Mouse (Mus musculus): ENCODE data around the gene Fubp1. TPM values are rescaled to one million over a fixed set of nuclear protein-coding genes. Genes with fewer than 3 reads are reported as not detected.

Fubp1 gene
- total RNA-seq, 2 experiments from 2014 or later: 158 to 202 TPM

GRCm38 (mm10) chr3:152231333-152232100 is 21.3 kb downstream of the Fubp1 start:
- no peak for DNase-seq (ENCODE audit: low spot score in 2 of 2)

GRCm38 (mm10) chr3:152235238-152235637 is 25.0 kb downstream of the Fubp1 start:
- DNase-seq (ENCODE audit: low spot score in 2 of 2): no peak

DNA sequence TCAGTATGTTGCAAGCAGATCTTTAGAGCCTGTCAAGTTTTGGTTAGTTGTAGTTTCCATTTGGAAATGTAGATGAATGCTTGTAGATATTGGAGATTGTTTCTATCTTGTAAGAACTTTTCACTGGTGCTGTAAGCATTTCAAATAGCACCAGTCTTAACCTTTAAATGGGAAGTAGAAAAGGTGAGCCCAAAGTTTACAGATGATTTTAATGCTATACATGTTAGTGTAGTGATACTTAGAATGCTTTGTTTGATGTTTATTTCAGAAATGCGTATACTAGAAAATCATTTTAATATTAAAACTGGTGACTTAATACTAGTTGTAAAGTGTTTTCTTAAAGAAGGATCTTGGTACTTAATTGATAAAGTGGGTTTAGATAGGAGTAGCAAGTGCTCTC is 25.6 kb downstream of the Fubp1 start:
- no peak for DNase-seq (ENCODE audit: low spot score in 2 of 2)

DNA sequence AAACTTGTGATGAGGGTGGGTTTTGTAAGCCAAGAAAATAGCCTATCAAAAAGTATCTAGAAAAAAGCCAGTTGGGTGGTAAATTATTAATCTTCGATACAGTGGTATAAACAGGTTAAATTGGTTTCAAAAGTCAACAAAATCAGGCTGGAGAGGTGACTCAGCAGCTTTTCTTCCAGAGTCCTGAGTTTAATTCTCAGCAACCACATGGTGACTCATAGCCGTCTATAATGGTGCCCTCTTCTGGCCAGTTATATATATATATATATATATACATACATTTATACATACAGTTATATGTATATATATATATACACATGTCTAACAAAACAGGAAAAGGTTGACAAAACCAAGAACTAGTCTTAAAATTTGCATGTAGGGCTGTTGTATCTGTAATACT is 28.6 kb downstream of the Fubp1 start:
- no peak for DNase-seq (ENCODE audit: low spot score in 2 of 2)

GRCm38 (mm10) chr3:152239592-152239991 is 29.4 kb downstream of the Fubp1 start:
- no peak for DNase-seq (ENCODE audit: low spot score in 2 of 2)

DNA sequence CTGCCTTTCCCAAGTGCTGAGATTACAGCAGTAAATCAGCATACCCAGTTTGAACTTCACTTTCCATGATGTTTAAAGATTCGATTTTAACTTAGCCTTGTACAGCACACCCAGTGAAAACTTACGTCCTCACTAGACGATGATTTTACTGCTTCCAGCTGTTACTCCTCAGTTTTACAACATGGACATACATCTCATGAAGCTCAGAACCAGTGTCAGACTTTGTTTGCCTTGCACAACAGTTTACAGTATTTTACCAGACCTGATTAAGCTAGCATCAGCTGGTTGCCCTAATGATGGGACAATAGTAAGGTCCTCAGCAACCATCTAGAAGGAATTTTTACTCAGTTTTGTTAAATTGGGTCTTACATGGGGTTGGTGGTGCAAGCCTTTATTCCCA is 30.9 kb downstream of the Fubp1 start:
- no peak for DNase-seq (ENCODE audit: low spot score in 2 of 2)

DNA sequence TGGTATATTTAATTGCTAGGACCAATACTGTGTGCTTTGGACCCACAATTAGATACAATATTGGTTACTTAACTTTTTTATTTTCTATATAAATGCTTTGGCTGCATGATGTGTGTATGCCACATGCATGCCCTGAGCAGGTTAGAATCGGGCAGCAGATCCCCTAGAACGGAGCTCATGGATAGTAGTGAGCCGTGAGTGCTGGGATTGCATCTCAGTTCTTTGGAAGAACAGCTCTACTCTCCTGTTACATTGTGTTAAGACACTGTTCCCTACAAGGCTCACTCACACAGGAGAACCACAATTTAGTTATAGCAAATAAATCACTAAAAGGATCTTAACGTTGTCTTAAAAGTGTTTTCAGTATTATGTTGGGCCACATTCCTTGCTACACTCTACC is 33.1 kb downstream of the Fubp1 start:
- DNase-seq (ENCODE audit: low spot score in 2 of 2): no peak

DNA sequence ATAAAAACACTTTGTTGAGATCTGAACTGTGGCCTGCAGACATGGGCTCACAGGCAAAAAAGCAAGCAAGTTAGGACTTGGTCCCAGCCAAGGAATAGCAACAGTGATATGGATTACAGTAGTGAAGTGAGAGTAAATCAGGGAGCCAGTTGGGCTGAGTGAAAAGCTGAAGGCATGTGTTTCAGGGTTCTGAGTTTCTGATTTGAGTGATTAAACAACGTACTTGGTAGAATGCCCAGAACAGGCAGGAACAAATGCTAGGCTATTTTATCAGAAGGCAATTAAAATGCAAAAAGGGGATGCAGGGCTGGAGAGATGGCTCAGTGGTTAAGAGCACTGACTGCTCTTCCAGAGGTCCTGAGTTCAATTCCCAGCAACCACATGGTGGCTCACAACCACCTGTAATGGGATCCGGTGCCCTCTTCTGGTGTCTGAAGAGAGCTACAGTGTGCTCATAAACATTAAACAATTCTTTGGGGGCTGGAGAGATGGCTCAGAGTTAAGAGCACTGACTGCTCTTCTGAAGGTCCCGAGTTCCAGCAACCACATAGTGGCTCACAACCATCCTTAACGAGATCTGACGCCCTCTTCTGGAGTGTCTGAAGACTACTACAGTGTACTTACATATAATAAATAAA is 35.2 kb downstream of the Fubp1 start:
- no peak for DNase-seq (ENCODE audit: low spot score in 2 of 2)

DNA sequence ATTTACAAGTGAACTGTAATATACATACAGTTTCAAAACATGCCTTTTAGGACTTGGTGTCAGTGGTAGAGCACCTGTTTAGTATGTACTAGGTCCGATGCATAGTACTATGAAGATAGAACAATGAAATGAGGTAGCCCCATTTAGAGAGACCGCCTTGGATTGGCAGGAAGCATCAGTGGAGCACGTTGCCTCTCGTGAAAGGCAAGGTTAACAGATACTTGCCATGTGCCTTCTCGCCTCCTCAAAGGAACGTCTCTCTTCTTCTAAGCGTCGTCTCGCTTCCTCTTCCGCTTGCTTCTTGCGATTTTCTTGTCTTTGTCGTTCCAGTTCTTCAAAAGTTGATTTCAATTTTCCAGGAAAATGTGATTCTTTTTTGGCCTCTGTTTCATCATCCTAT is 37.5 kb downstream of the Fubp1 start:
- no peak for DNase-seq (ENCODE audit: low spot score in 2 of 2)

- no peak for DNase-seq (ENCODE audit: low spot score in 2 of 2)
These were observed 40.3 kb downstream of the Fubp1 start for GRCm38 (mm10) chr3:152250487-152250886.

- DNase-seq (ENCODE audit: low spot score in 2 of 2): no peak
These were observed 47.3 kb downstream of the Fubp1 start for GRCm38 (mm10) chr3:152257528-152257927.

- DNase-seq (ENCODE audit: low spot score in 2 of 2): peak; percentile 45 to 66
These were observed 49.2 kb downstream of the Fubp1 start for GRCm38 (mm10) chr3:152259409-152259808.

DNA sequence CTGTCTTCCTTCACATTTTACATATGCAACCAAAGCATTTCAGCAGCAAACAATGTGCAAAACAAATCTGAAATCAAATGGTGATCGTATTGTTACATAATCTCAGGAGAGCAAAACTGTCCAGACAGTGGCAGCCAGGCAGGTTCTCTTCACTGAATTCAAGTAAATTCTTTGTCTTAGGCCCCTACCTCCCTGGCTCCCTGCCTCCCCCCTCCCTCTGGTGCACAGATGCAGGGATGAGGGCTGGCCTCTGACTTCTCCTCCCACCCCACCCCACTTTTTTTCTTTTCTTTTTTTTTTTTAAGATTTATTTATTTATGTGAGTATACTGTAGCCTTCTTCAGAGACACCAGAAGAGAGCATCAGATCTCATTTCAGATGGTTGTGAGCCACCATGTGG is 50.1 kb downstream of the Fubp1 start:
- DNase-seq (ENCODE audit: low spot score in 2 of 2): no peak

- no peak for DNase-seq (ENCODE audit: low spot score in 2 of 2)
These were observed 51.2 kb downstream of the Fubp1 start for GRCm38 (mm10) chr3:152261436-152261835.

DNA sequence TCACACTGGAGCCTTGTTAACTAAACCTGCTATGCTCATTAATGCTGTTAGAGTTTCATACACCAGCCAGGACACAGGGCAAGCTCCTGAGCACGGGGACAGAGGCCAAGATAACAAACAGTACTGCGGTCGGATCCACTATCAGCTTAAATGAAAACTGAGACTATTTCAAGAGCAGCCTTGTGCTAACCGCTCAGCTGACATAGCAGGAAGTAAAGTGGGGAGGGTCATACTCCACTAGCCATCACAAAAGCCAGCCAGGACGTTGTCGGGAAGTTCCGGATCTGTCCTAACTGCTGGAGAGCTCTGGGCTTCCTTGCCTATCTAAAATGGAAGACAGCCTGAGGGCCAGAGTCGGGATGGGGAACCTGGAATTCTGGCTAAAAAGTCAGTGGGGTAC is 51.7 kb downstream of the Fubp1 start:
- DNase-seq (ENCODE audit: low spot score in 2 of 2): no peak

DNA sequence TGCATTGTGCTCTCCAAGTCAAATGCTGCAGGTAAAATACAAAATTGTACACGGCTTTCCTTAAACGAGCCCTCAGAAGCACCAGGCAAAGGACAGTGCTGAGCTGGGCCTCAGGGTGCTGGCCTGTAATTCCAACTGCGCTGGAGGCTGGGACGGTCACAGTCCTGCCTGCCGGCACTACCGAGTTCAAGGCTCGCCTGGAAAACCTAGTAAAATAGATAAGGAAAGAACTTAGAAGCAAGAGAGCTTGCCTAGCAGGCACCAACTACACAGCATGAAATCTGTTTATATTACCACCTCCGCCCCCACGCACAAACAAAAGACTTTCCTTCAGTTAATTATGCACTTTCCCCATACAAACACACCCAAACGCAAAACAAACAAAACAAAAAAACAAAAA is 54.2 kb downstream of the Fubp1 start:
- no peak for DNase-seq (ENCODE audit: low spot score in 2 of 2)

DNA sequence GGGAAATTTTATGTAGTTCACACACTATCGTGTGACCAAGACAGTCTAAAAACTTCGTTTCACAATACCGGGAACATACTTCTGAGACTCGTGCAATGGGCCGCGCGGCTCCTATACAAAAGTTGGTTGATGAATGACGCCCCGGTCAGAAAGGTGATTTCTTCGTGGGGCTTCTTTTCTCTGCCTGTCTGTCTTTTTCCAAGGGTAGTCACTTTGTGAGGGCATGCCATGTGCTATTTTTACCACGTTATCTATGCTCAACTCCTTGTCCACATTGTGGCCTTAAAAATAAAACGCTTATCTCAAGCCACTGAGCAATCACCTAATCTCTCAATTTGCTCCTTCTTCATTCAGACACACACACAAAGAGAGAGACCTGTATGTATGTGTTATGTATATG is 54.6 kb downstream of the Fubp1 start:
- DNase-seq (ENCODE audit: low spot score in 2 of 2): no peak

DNA sequence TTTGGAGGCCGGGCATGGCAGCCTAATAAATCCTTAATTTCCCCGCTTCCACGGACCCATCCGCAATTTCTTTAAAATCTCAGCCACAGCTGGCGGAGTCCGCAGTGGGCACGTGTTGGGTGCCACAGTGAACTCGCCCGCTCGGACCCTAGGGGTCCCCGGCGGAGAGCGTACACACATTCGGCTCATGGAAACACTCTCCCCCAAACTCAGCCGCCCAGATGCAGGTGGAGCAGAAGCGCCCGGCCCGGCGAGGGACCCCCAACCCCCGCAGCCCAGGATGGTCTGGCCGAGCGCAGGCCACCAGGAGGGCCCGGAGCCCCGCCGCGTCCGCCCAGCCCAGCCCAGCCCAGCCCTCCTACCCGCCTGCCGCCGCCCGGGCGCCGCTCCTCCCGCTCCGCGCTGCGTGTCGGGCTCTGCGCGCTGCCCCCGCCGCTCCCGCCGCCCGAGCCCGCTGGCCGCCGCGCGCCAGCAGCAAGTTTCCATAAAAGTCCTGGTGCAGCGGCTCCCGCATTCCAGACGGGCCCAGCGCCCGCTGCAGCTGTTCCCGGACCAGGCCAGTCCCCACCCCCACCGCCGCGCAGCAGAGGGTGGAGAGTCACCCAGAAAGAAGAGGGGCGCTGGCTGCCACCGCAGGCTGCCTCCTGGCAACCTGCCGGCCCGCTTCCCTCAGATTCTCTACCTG is 55.3 kb downstream of the Fubp1 start:
- peak; percentile 16 to 18 for DNase-seq (ENCODE audit: low spot score in 2 of 2)

GRCm38 (mm10) chr3:152266036-152266421 is 55.8 kb downstream of the Fubp1 start, which contains the start of gene Nexn:
Gene Nexn, minus strand, starts transcription at chr3:152266350.
- no peak for DNase-seq (ENCODE audit: low spot score in 2 of 2)

GRCm38 (mm10) chr3:152268099-152268498 is 57.9 kb downstream of the Fubp1 start:
- DNase-seq (ENCODE audit: low spot score in 2 of 2): no peak

- DNase-seq (ENCODE audit: low spot score in 2 of 2): no peak
These were observed 61.0 kb downstream of the Fubp1 start for GRCm38 (mm10) chr3:152271071-152271710.

GRCm38 (mm10) chr3:152271876-152272275 is 61.7 kb downstream of the Fubp1 start:
- DNase-seq (ENCODE audit: low spot score in 2 of 2): no peak

Measured in adrenal gland, postnatal 4 days (tissue).